Mouse (Mus musculus): ENCODE measurements at regions not wholly inside any gene's neighbourhood (a gene's known extent, or its start where the extent isn't known, plus 50 kb on each side); places are given as distances from the start of the nearest gene placed in this dataset.

DNA sequence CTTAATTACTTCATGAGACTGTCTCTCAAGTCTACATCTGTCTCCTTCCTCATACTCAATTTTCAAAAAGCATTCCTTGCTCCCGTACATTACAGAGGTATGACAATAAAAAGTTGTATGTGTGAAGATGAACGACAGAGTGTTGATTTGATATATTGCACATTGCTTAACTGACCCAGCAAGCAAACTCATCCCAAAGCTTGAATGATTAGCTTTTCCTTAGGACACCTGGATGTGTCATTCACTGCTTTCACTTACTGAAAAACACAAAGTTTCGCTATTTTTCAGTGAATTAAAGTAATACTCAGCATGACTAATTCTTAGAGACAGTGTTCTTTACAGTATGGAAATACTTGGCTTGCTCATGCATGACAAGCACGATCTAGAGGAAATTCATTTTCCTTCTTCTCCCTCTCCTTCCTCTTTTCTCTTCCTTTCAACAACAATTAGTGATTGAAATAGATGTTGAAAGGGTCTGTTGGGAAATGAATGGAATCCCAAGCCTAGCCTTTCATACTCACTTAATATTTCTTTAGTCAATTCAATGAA, 159.5 kb upstream of the Prkcq start:
- H3K9ac ChIP-seq (ENCODE audit: low read depth, poor library complexity, severe bottlenecking), result no peak overlapping the region
- no peak for TF ChIP-seq EP300 (IDR thresholded peaks at IDR 0.05; ENCODE audit: insufficient read depth, low read depth, low read length)
- TF ChIP-seq POLR2A (IDR thresholded peaks at IDR 0.05; ENCODE audit: insufficient read depth, low read length), result no peak
- no peak for TF ChIP-seq CTCF (IDR thresholded peaks at IDR 0.05; ENCODE audit: low read depth, low read length)
- H3K4me1 ChIP-seq (ENCODE audit: control insufficient read depth, insufficient read depth, low read length), result no peaks in the 10 kb centered on the region
- H3K27me3 ChIP-seq (ENCODE audit: control insufficient read depth, insufficient read depth, low read length, poor library complexity, severe bottlenecking), result no peaks in the 10 kb centered on the region
- H3K27ac ChIP-seq (ENCODE audit: insufficient read depth, low read length), result no peak overlapping the region
- H3K4me3 ChIP-seq (ENCODE audit: low read depth, low read length), result no peak overlapping the region
- no peaks in the 10 kb centered on the region for H3K36me3 ChIP-seq (ENCODE audit: control insufficient read depth, insufficient read depth, low read length, poor library complexity, severe bottlenecking)
- H3K9me3 ChIP-seq (replicated peaks; ENCODE audit: control insufficient read depth, insufficient read depth, low read length, poor library complexity, severe bottlenecking), result no peaks in the 10 kb centered on the region

DNA sequence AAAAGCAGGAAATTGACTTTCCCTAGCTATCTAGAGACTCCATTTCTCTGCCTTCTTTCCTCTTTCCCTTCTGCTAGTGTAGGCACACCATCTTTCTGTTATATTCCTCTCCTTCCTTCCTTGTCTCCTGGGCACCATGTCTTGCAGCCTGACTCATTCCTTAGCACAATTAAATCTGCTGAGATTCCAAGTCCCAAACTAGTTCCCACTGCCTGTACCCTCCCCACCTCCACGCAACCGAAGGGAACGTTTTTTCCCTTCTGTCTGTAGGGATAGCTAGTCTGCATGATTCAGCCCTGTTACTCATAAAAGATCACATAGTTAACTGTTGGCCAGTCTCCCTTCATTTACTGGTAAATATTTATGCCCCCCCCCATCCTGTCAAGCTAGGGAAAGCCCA, 158.8 kb upstream of the Prkcq start:
- no peak for TF ChIP-seq EP300 (IDR thresholded peaks at IDR 0.05; ENCODE audit: insufficient read depth, low read depth, low read length)
- TF ChIP-seq CTCF (IDR thresholded peaks at IDR 0.05; ENCODE audit: low read depth, low read length), result no peak
- no peak for TF ChIP-seq POLR2A (IDR thresholded peaks at IDR 0.05; ENCODE audit: insufficient read depth, low read length)
- Histone ChIP-seq H3K4me1 (ENCODE audit: control insufficient read depth, insufficient read depth, low read length) (no peaks in the 10 kb centered on the region), H3K9ac (ENCODE audit: low read depth, poor library complexity, severe bottlenecking) (no peak overlapping the region), H3K36me3 (ENCODE audit: control insufficient read depth, insufficient read depth, low read length, poor library complexity, severe bottlenecking) (no peaks in the 10 kb centered on the region), H3K27ac (ENCODE audit: insufficient read depth, low read length) (no peak overlapping the region), H3K27me3 (ENCODE audit: control insufficient read depth, insufficient read depth, low read length, poor library complexity, severe bottlenecking) (no peaks in the 10 kb centered on the region), H3K4me3 (ENCODE audit: low read depth, low read length) (no peak overlapping the region), H3K9me3 (replicated peaks; ENCODE audit: control insufficient read depth, insufficient read depth, low read length, poor library complexity, severe bottlenecking) (no peaks in the 10 kb centered on the region)

DNA sequence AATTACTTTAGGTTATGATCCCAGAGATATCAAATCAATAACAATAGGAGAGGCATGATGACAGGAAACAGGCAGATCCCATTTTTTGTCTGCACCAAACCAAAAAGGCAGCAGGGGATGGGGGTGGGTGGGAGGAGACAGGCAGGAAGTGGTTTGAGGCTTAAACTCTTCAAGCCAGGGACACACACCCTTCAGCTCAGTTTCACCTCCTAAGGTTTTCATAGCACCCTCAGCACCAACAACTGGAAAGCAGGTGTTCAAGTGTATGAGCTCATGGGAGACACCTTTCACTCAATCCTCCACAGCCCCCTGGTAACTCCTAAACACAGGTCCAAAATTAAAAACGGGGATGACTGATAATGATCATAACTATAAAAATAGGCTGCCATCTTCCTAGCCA, 155.5 kb upstream of the Prkcq start:
- Histone ChIP-seq H3K27me3 (ENCODE audit: control insufficient read depth, insufficient read depth, low read length, poor library complexity, severe bottlenecking) (no peaks in the 10 kb centered on the region), H3K36me3 (ENCODE audit: control insufficient read depth, insufficient read depth, low read length, poor library complexity, severe bottlenecking) (no peaks in the 10 kb centered on the region), H3K9ac (ENCODE audit: low read depth, poor library complexity, severe bottlenecking) (no peak overlapping the region), H3K9me3 (replicated peaks; ENCODE audit: control insufficient read depth, insufficient read depth, low read length, poor library complexity, severe bottlenecking) (no peaks in the 10 kb centered on the region), H3K4me1 (ENCODE audit: control insufficient read depth, insufficient read depth, low read length) (no peaks in the 10 kb centered on the region), H3K27ac (ENCODE audit: insufficient read depth, low read length) (no peak overlapping the region), H3K4me3 (ENCODE audit: low read depth, low read length) (no peak overlapping the region)
- TF ChIP-seq POLR2A (IDR thresholded peaks at IDR 0.05; ENCODE audit: insufficient read depth, low read length) (no peak), EP300 (IDR thresholded peaks at IDR 0.05; ENCODE audit: insufficient read depth, low read depth, low read length) (no peak), CTCF (IDR thresholded peaks at IDR 0.05; ENCODE audit: low read depth, low read length) (no peak)

DNA sequence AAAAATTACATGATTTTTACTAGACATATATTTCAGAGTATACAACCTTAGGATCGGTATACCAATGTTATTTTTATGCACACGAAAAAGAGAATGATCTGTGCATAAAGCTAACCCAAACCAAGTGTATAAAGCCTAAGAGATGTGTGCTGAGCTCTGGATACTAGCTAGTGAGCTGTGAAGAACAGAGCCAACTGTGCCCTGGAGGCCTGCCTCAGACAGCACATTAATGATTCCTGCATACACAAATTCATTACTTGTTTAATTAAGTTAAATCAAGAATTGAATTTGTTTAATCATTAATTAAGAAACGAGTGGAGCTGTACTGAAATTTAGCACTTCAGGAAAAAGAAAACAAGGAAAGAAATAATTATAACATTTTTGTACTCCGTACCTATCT, 139.0 kb upstream of the Prkcq start:
- H3K9me3 ChIP-seq (replicated peaks; ENCODE audit: control insufficient read depth, insufficient read depth, low read length, poor library complexity, severe bottlenecking), result no peaks in the 10 kb centered on the region
- H3K27ac ChIP-seq (ENCODE audit: insufficient read depth, low read length), result no peak overlapping the region
- H3K36me3 ChIP-seq (ENCODE audit: control insufficient read depth, insufficient read depth, low read length, poor library complexity, severe bottlenecking), result no peaks in the 10 kb centered on the region
- no peak overlapping the region for H3K9ac ChIP-seq (ENCODE audit: low read depth, poor library complexity, severe bottlenecking)
- no peak overlapping the region for H3K4me3 ChIP-seq (ENCODE audit: low read depth, low read length)
- H3K27me3 ChIP-seq (ENCODE audit: control insufficient read depth, insufficient read depth, low read length, poor library complexity, severe bottlenecking), result no peaks in the 10 kb centered on the region
- H3K4me1 ChIP-seq (ENCODE audit: control insufficient read depth, insufficient read depth, low read length), result no peaks in the 10 kb centered on the region
- TF ChIP-seq EP300 (IDR thresholded peaks at IDR 0.05; ENCODE audit: insufficient read depth, low read depth, low read length), result no peak
- TF ChIP-seq CTCF (IDR thresholded peaks at IDR 0.05; ENCODE audit: low read depth, low read length), result no peak
- TF ChIP-seq POLR2A (IDR thresholded peaks at IDR 0.05; ENCODE audit: insufficient read depth, low read length), result no peak

DNA sequence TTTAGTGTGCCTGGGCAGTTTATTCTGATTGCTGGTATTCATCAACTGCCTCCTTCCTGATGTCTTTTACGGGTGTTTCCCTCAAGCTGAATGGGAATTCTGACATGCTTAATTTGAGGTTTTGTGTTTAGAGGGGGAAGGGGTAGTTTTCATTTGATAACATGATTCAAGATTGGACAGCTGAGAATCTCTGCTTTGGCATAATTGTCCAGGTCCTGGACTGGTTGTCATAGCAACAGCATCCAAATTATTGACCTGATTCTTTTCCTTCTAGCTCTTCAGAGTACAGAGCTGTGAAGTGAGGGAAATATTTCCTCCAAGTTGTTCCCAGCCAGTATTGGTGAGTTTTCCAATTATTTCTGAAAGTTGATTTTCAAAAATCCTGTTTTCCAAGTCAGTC, 137.7 kb upstream of the Prkcq start:
- Histone ChIP-seq H3K4me1 (ENCODE audit: control insufficient read depth, insufficient read depth, low read length) (no peaks in the 10 kb centered on the region), H3K9me3 (replicated peaks; ENCODE audit: control insufficient read depth, insufficient read depth, low read length, poor library complexity, severe bottlenecking) (no peaks in the 10 kb centered on the region), H3K36me3 (ENCODE audit: control insufficient read depth, insufficient read depth, low read length, poor library complexity, severe bottlenecking) (no peaks in the 10 kb centered on the region), H3K9ac (ENCODE audit: low read depth, poor library complexity, severe bottlenecking) (no peak overlapping the region), H3K27me3 (ENCODE audit: control insufficient read depth, insufficient read depth, low read length, poor library complexity, severe bottlenecking) (no peaks in the 10 kb centered on the region), H3K27ac (ENCODE audit: insufficient read depth, low read length) (no peak overlapping the region), H3K4me3 (ENCODE audit: low read depth, low read length) (no peak overlapping the region)
- TF ChIP-seq CTCF (IDR thresholded peaks at IDR 0.05; ENCODE audit: low read depth, low read length) (no peak), EP300 (IDR thresholded peaks at IDR 0.05; ENCODE audit: insufficient read depth, low read depth, low read length) (no peak), POLR2A (IDR thresholded peaks at IDR 0.05; ENCODE audit: insufficient read depth, low read length) (no peak)

DNA sequence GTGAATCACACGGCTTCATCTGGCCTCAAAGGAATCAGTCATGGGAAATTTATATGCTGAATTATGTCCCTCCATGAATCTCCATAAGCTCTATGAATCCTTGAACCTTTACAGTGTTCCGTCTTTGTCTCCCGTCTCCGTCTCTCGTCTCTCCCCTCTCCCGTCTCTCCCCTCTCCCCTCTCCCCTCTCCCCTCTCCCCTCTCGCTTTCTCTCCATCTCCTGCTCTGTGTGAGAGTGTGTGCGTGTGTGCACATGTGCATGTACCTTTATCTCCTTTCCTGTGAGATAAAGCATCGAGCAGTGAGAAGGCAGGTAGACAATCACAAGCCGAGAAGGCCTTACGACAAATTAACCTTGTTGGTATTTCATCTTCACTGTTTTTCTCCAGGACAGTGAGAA, 134.6 kb upstream of the Prkcq start:
- H3K4me3 ChIP-seq (ENCODE audit: low read depth, low read length), result no peak overlapping the region
- no peaks in the 10 kb centered on the region for H3K27me3 ChIP-seq (ENCODE audit: control insufficient read depth, insufficient read depth, low read length, poor library complexity, severe bottlenecking)
- H3K36me3 ChIP-seq (ENCODE audit: control insufficient read depth, insufficient read depth, low read length, poor library complexity, severe bottlenecking), result no peaks in the 10 kb centered on the region
- no peaks in the 10 kb centered on the region for H3K4me1 ChIP-seq (ENCODE audit: control insufficient read depth, insufficient read depth, low read length)
- H3K27ac ChIP-seq (ENCODE audit: insufficient read depth, low read length), result no peak overlapping the region
- no peaks in the 10 kb centered on the region for H3K9me3 ChIP-seq (replicated peaks; ENCODE audit: control insufficient read depth, insufficient read depth, low read length, poor library complexity, severe bottlenecking)
- H3K9ac ChIP-seq (ENCODE audit: low read depth, poor library complexity, severe bottlenecking), result no peak overlapping the region
- TF ChIP-seq EP300 (IDR thresholded peaks at IDR 0.05; ENCODE audit: insufficient read depth, low read depth, low read length), result no peak
- no peak for TF ChIP-seq CTCF (IDR thresholded peaks at IDR 0.05; ENCODE audit: low read depth, low read length)
- TF ChIP-seq POLR2A (IDR thresholded peaks at IDR 0.05; ENCODE audit: insufficient read depth, low read length), result no peak
